Mouse (Mus musculus): ENCODE measurements around the gene Nipal3. TPM values are rescaled to one million over a fixed set of nuclear protein-coding genes. Genes with fewer than 3 reads are reported as not detected.
A peak's percentile ranks its signal among the peaks of the same experiment; 100 is the strongest.

Gene Nipal3
- polyA plus RNA-seq (2012; rRNA removed): 16.7 and 27.1 TPM in 2 replicates

GRCm38 (mm10) chr4:135494521-135495396 lies at the start of gene Nipal3, which contains the start of gene Stpg1:
Gene Nipal3, minus strand, starts transcription at chr4:135495038.
Gene Stpg1, plus strand, starts transcription at chr4:135494790.
- no peak for TF ChIP-seq POLR2A (IDR thresholded peaks at IDR 0.05; ENCODE audit: borderline replicate concordance, extremely low read depth, insufficient read depth, insufficient read length, poor library complexity, severe bottlenecking)
- peak; percentile 65 for TF ChIP-seq CTCF (IDR thresholded peaks at IDR 0.05; ENCODE audit: borderline replicate concordance, extremely low read depth, insufficient read depth, insufficient read length)
- peak; percentile 98 for DNase-seq (ENCODE audit: low read depth)

GRCm38 (mm10) chr4:135544284-135544683 lies 49.4 kb upstream of the Nipal3 start:
- TF ChIP-seq POLR2A (IDR thresholded peaks at IDR 0.05; ENCODE audit: borderline replicate concordance, extremely low read depth, insufficient read depth, insufficient read length, poor library complexity, severe bottlenecking) (no peak), CTCF (IDR thresholded peaks at IDR 0.05; ENCODE audit: borderline replicate concordance, extremely low read depth, insufficient read depth, insufficient read length) (no peak)
- DNase-seq (ENCODE audit: low read depth): no peak

GRCm38 (mm10) chr4:135540057-135540456 lies 45.2 kb upstream of the Nipal3 start:
- peak; percentile 76 for DNase-seq (ENCODE audit: low read depth)
- TF ChIP-seq POLR2A (IDR thresholded peaks at IDR 0.05; ENCODE audit: borderline replicate concordance, extremely low read depth, insufficient read depth, insufficient read length, poor library complexity, severe bottlenecking) (no peak), CTCF (IDR thresholded peaks at IDR 0.05; ENCODE audit: borderline replicate concordance, extremely low read depth, insufficient read depth, insufficient read length) (no peak)

- no peak for TF ChIP-seq POLR2A (IDR thresholded peaks at IDR 0.05; ENCODE audit: borderline replicate concordance, extremely low read depth, insufficient read depth, insufficient read length, poor library complexity, severe bottlenecking)
- no peak for TF ChIP-seq CTCF (IDR thresholded peaks at IDR 0.05; ENCODE audit: borderline replicate concordance, extremely low read depth, insufficient read depth, insufficient read length)
- DNase-seq (ENCODE audit: low read depth): no peak
Observed at GRCm38 (mm10) chr4:135539056-135539455, 44.2 kb upstream of the Nipal3 start.

- DNase-seq (ENCODE audit: low read depth): no peak
- no peak for TF ChIP-seq CTCF (IDR thresholded peaks at IDR 0.05; ENCODE audit: borderline replicate concordance, extremely low read depth, insufficient read depth, insufficient read length)
- TF ChIP-seq POLR2A (IDR thresholded peaks at IDR 0.05; ENCODE audit: borderline replicate concordance, extremely low read depth, insufficient read depth, insufficient read length, poor library complexity, severe bottlenecking): no peak
Observed at GRCm38 (mm10) chr4:135535021-135535420, 40.2 kb upstream of the Nipal3 start.

- DNase-seq (ENCODE audit: low read depth): no peak
- TF ChIP-seq POLR2A (IDR thresholded peaks at IDR 0.05; ENCODE audit: borderline replicate concordance, extremely low read depth, insufficient read depth, insufficient read length, poor library complexity, severe bottlenecking) (no peak), CTCF (IDR thresholded peaks at IDR 0.05; ENCODE audit: borderline replicate concordance, extremely low read depth, insufficient read depth, insufficient read length) (no peak)
Observed at GRCm38 (mm10) chr4:135533001-135533400, 38.2 kb upstream of the Nipal3 start.

DNA sequence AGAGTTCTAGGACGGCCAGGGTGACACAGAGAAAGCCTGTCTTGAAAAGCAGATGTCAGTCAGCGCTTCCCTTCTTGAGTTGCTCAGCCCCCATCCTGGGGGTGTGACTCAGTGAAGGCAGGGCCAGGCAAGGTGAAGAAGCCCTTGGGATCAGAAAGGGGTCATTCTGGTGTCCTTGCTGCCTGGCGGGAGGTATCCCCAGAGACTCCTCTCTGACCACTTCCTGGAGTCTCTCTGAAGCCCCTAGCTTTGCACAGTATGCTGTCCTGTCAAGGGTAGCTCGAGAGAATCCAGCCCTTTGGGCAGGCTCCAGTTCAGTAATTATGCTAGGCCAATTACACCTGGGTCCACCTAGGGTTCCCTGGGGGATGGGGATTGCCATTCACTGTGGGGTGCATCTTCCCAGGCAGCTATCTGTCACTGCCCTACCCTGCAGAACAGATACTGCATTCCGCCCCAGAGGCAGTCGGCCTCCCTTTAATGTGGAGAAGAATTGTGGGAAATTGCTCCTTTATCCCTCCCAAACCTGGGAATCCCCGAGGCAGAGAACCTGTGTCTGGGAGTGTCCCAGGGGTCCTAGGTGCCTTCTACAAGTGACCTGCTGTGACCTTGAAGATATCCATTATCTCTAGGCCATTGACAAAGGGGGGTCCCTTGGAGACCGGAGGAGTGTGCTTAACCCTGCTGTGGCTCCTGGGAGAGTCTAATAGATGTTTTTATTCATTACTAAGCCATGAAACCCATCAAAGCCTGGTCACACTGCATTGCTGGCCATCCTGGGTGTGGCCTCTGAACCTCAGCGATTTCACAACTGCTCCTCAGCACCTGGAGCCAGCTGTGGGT lies 37.2 kb upstream of the Nipal3 start:
- no peak for DNase-seq (ENCODE audit: low read depth)
- TF ChIP-seq POLR2A (IDR thresholded peaks at IDR 0.05; ENCODE audit: borderline replicate concordance, extremely low read depth, insufficient read depth, insufficient read length, poor library complexity, severe bottlenecking): no peak
- TF ChIP-seq CTCF (IDR thresholded peaks at IDR 0.05; ENCODE audit: borderline replicate concordance, extremely low read depth, insufficient read depth, insufficient read length): no peak

DNA sequence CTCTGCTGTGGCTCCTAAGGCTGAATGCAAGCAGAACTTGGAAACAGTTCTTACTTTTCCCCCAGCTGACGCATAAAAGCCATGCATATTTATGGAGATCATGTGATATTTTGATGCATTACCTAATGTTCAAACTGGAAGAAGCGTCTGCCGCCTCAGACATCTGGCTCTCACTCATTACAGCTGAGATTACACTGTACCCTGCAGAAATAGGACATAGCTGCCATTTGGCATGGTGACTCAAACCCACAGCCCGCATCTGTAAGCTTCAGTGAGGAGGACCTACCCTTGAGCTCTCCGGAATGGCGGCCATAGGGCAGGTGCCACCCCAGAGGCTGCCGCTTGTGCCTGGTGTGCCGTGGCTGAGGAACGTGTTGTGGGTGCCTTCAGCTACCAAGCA lies 36.4 kb upstream of the Nipal3 start:
- DNase-seq (ENCODE audit: low read depth): peak; percentile 43
- TF ChIP-seq POLR2A (IDR thresholded peaks at IDR 0.05; ENCODE audit: borderline replicate concordance, extremely low read depth, insufficient read depth, insufficient read length, poor library complexity, severe bottlenecking): no peak
- TF ChIP-seq CTCF (IDR thresholded peaks at IDR 0.05; ENCODE audit: borderline replicate concordance, extremely low read depth, insufficient read depth, insufficient read length): no peak

GRCm38 (mm10) chr4:135530270-135530669 lies 35.4 kb upstream of the Nipal3 start:
- peak; percentile 9; the same call in 1 of the 2 replicates for TF ChIP-seq CTCF (IDR thresholded peaks at IDR 0.05; ENCODE audit: borderline replicate concordance, extremely low read depth, insufficient read depth, insufficient read length)
- no peak for TF ChIP-seq POLR2A (IDR thresholded peaks at IDR 0.05; ENCODE audit: borderline replicate concordance, extremely low read depth, insufficient read depth, insufficient read length, poor library complexity, severe bottlenecking)

GRCm38 (mm10) chr4:135526039-135526710 lies 31.3 kb upstream of the Nipal3 start:
- peak; percentile 88 for DNase-seq (ENCODE audit: low read depth)
- TF ChIP-seq CTCF (IDR thresholded peaks at IDR 0.05; ENCODE audit: borderline replicate concordance, extremely low read depth, insufficient read depth, insufficient read length) (no peak), POLR2A (IDR thresholded peaks at IDR 0.05; ENCODE audit: borderline replicate concordance, extremely low read depth, insufficient read depth, insufficient read length, poor library complexity, severe bottlenecking) (no peak)

More at GRCm38 (mm10) chr4:135530270-135530669, 35.4 kb upstream of the Nipal3 start:
- no peak for DNase-seq (ENCODE audit: low read depth)
